Mouse (Mus musculus) bone marrow macrophage, adult 2 months (primary cell): Measurements from ENCODE around the gene Mcat. TPM values are rescaled to one million over a fixed set of nuclear protein-coding genes. Genes with fewer than 3 reads are reported as not detected.

ENCODE experiments used
- H3K27ac ChIP-seq: 2 replicates; pipeline ENCODE4 v1.5.1; 2012; ENCODE audit warnings: low read depth, low read length; ENCODE audit not compliant: insufficient read depth
- H3K4me1 ChIP-seq: 2 replicates; pipeline ENCODE4 v1.6.1; 2012; ENCODE audit warnings: low read length; ENCODE audit not compliant: control insufficient read depth, insufficient read depth
- H3K4me3 ChIP-seq: 2 replicates; pipeline ENCODE4 v1.5.1; 2012; ENCODE audit warnings: mild to moderate bottlenecking, low read length, moderate library complexity; ENCODE audit not compliant: insufficient read depth
- CTCF ChIP-seq: IDR thresholded peaks from 2 replicates; pipeline ENCODE4 v1.5.1; 2012; ENCODE audit warnings: low read depth, mild to moderate bottlenecking, low read length, moderate library complexity
- POLR2A ChIP-seq: IDR thresholded peaks from 2 replicates; pipeline ENCODE4 v1.6.1; 2012; ENCODE audit warnings: mild to moderate bottlenecking, low read depth, low read length, borderline replicate concordance
- polyA plus RNA-seq: library from polyadenylated mRNA; stranded (reverse); fragments of >200 nt; gene quantifications from 2 replicates; pipeline ENCODE4 v1.2.4, GENCODE M21; 2012; ENCODE audit not compliant: missing spikeins, insufficient read depth, insufficient read length

Gene Mcat
- polyA plus RNA-seq, 1 experiment, result 7.3 TPM

DNA sequence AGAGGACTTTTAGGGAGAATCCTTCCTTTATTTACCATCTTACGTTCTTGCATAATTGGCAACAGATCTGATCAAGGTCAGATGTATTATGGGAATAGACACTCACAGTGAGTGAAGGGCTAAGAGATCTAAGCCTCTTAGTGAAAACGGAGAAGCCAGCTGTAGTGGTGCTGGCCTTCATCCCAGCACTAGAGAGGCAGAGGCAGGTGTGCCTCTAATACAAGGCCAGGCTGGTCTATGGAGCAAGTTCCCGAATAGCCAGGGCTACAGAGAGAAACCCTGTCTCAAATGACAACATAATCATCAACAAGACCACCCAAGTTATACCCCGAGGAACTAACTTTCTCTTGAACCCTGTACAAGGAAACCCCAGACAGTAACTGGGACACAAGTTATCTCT is 19.3 kb upstream of the Mcat start:
- no peak overlapping the region for H3K27ac ChIP-seq
- TF ChIP-seq CTCF (no peak), POLR2A (no peak)

DNA sequence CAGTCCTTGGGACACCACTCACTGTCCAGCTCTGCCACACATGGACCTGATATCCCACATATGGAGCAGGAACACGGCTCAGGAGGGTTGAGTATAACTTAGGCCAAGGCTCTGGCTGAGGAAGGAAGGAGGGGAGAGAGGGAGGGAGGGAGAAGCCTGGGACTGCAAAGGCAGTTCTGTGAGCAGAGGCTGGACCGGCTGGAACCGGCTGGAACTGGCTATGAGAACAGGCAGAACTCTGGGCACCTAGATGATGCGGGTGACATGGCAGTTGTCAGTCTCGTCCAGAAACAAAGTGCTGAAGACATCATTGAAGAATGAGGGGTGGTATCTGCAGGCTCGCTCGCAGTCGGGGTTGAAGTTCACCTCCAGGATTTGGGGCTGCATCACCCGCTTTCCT is 13.1 kb upstream of the Mcat start:
- TF ChIP-seq CTCF (no peak), POLR2A (no peak)
- H3K4me3 ChIP-seq, result no peak overlapping the region

More for the DNA sequence above, 19.3 kb upstream of the Mcat start:
- Histone ChIP-seq H3K4me3 (no peak overlapping the region), H3K4me1 (no peaks in the 10 kb centered on the region)

DNA sequence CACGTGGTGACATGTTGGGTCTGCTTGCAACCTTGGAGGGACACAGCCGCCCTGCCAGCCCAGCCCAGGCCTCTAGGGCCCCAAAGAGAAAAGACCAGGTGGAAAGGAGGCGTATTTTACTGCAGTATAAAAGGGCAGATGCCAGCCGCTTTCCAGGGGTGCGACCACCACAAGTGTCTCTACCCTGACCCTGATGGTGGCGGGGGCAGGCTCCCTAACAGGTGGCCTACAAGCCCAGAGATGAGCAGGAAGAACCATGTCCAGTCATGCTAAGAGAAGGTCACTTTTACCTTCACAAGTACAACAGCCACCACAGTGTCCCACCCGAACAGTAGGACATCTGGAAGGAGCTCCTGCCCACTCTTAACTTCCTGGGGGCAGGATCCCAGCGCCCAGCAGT is 12.0 kb upstream of the Mcat start:
- Histone ChIP-seq H3K27ac (no peak overlapping the region), H3K4me3 (no peak overlapping the region), H3K4me1 (no peaks in the 10 kb centered on the region)
- TF ChIP-seq POLR2A (no peak), CTCF (no peak)

More for the DNA sequence above, 13.1 kb upstream of the Mcat start:
- Histone ChIP-seq H3K27ac (no peak overlapping the region), H3K4me1 (no peaks in the 10 kb centered on the region)

DNA sequence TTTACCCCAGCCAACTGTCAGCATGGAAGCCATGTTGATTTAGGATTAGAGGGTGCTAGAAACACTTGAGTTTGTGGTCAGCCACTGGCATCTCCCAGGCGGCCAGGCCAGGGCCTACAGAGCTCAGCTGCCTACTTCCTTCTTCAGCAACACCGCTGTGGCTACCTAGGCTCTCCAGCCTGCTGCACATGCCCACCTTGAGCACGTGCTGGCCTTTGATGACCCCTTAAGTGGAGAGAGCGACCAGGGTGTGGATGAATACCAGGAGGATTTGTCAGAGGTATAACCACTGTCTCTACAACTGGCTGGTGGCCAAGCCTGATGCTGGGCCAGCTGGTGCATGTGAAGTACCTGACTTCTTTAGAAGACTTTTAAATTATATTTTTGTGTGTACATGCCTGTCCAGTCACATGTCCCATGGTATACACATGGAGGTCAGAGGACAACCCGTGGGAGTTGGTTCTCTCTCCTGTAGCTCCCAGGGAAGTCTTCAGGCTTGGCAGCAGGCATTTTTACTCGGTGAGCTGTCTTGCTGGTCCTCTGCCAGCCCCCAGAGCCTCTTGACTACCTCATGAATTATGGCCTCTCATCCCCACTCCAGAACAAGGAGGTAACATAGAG is 11.3 kb upstream of the Mcat start:
- H3K27ac ChIP-seq, result no peak overlapping the region
- TF ChIP-seq CTCF (no peak), POLR2A (no peak)
- no peaks in the 10 kb centered on the region for H3K4me1 ChIP-seq
- no peak overlapping the region for H3K4me3 ChIP-seq

DNA sequence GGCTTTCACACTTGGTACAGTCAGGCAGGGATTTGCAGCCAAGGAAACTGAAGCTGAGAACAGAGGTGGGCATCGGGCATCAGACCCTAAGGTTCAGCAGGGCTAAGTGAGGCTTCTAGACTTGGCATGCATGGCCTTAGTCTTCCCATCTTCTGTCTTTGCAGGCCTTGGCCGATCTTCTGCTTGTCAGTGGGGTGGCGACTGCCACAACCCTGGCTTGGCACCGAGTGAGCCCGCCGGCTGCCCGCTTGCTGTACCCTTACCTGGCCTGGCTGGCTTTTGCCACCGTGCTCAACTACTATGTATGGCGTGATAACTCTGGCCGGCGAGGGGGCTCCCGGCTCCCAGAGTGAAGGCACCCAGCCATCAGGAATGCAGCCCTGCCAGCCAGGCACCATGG is 10.0 kb upstream of the Mcat start:
- Histone ChIP-seq H3K4me1 (0 out of 2 replicates have a peak, but pooled peaks cover 2% of the 10 kb centered on the region), H3K4me3 (no peak overlapping the region), H3K27ac (no peak overlapping the region)
- TF ChIP-seq POLR2A (no peak), CTCF (no peak)

DNA sequence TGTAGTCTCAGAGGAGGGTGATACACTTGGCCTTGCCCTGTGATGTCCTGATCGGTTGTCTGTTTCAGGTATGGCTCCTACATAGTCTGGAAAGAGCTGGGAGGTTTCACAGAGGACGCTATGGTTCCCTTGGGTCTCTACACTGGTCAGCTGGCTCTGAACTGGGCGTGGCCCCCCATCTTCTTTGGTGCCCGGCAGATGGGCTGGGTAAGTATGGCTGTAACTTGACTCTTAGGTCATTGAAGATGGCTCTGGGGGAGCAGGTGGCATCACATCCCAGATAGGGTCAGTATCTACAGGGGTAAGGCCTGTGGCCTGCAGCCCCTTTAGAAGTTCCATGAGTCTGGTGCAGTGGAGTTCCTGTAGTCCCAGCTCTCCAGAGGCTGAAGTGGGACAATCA is 8.5 kb upstream of the Mcat start:
- no peak overlapping the region for H3K27ac ChIP-seq
- TF ChIP-seq CTCF (no peak), POLR2A (no peak)
- peaks cover 4% of the 10 kb centered on the region for H3K4me1 ChIP-seq
- H3K4me3 ChIP-seq, result no peak overlapping the region

DNA sequence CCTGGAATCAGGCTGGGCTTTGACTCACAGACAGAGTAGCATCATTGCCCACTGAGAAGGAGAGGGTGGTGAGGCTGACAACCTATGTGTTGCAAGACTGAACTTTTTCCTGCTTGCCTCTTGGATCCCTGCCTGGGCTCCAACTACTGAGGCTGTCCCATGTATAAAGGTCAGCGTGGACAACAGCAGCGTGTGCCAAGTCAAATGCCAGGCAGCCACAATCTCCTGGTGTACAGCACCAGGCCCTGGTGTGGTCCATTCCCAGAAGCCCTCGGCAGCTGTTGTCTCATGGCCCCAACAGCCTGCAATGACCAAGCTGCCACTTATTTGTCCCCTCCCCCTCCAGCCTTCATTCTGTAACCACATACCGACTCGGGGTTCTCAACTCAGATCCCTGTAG is 8.0 kb upstream of the Mcat start:
- no peak for TF ChIP-seq POLR2A
- TF ChIP-seq CTCF, result no peak
- Histone ChIP-seq H3K4me1 (peaks cover 8% of the 10 kb centered on the region), H3K27ac (no peak overlapping the region), H3K4me3 (no peak overlapping the region)

DNA sequence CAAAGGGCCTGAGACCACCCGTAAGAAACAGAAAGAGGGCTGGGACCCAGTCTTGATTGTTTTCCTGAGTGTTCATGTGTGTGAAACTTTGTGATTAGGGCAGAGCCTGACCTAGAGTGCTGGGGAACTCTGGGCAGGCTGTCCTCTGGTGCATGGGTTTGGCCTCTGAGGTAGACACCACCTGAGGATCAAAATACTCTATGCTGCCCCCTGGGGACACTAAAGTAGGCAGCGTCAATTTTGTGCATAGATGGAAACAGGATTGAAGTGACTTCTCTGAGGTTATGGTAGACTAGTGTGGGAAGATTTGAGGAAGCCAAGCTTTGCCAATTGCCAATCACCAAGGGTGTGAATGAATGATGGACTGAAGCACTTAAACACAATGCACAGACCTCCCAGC is 7.1 kb upstream of the Mcat start:
- Histone ChIP-seq H3K27ac (no peak overlapping the region), H3K4me3 (no peak overlapping the region), H3K4me1 (peaks cover 17% of the 10 kb centered on the region)
- TF ChIP-seq CTCF (peak; percentile 23; the same call in 1 of the 2 replicates), POLR2A (no peak)

DNA sequence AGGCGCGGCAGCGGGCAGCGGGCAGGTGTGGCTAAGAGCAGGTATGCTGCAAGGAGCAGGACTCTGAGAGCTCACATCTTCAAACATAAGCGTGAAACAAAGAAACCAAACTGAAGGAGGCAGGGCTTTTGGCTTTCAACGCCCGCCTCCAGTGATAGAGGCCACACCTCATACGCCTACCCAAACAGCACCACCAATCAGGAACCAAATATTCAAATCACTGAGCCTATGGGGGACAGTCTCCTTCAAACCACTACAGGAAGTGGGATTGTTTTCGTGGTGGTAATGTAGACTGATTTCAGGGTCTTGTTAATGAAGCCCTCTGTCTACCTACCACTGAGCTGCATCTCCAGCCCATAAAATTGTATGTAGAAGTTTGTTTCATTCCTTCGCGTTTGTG is 6.1 kb upstream of the Mcat start:
- Histone ChIP-seq H3K4me1 (peaks cover 25% of the 10 kb centered on the region), H3K4me3 (no peak overlapping the region), H3K27ac (no peak overlapping the region)
- no peak for TF ChIP-seq POLR2A
- TF ChIP-seq CTCF, result no peak

DNA sequence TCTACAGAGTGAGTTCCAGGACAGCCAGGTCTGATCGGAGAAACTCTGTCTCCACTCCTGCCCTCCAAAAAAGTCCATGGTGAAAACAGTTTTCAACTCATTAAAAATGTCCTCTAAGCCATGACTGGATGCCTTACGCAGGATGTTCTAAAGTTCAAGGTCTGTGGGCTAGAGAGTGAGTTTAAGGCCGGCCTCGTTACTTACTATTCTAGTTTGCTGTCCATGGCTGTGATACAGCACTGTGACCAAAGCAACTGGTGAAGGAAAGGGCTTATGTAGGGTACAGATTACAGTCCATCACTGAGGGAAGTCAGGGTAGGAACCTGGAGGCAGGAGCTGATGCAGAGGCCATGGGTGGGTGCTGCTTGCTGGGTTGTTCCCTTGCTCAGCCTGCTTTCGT is 5.0 kb upstream of the Mcat start:
- no peak overlapping the region for H3K27ac ChIP-seq
- H3K4me1 ChIP-seq, result peaks cover 27% of the 10 kb centered on the region
- H3K4me3 ChIP-seq, result no peak overlapping the region
- TF ChIP-seq CTCF (no peak), POLR2A (no peak)
